Mouse (Mus musculus) thymus, postnatal 10 days (tissue): ENCODE results near the gene Kcnmb2.

Experiments
- DNase-seq, 2 experiments: peaks; one replicate each; pipeline ENCODE4 v3.0.0; 2021; ENCODE audit warnings: low spot score in 2 of 2

Kcnmb2 gene

GRCm38 (mm10) chr3:32144194-32144593, 241.9 kb downstream of the Kcnmb2 start:
- no peak for DNase-seq

DNA sequence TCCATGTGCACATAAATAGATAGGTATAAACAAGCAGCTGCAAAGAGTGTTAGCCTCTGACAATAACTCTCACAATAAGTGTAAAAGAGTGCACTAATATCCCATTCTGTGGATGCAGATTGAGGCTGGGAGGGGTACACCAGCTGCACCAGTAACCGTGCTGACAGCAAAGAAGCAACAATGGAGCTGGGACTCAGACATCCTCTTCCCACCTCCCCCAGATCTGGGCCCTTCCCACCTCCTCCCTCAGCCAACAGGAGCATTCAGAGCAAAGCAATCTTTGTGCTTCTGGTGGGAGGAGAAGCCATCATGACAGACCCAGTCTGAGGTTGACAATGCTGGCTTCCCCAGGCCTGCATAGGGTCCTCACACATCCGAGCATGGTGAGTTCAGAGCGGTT, 242.3 kb downstream of the Kcnmb2 start:
- DNase-seq = no peak

- DNase-seq = no peak
Observed at GRCm38 (mm10) chr3:32147739-32148138, 245.4 kb downstream of the Kcnmb2 start.

GRCm38 (mm10) chr3:32149851-32150570, 247.7 kb downstream of the Kcnmb2 start:
- no peak for DNase-seq

GRCm38 (mm10) chr3:32180519-32180918, 278.2 kb downstream of the Kcnmb2 start:
- no peak for DNase-seq

- DNase-seq = no peak
Observed at GRCm38 (mm10) chr3:32185855-32186522, 283.7 kb downstream of the Kcnmb2 start.

GRCm38 (mm10) chr3:32188521-32188920, 286.2 kb downstream of the Kcnmb2 start:
- peak in 1 of 2 experiments; percentile 15 for DNase-seq

DNA sequence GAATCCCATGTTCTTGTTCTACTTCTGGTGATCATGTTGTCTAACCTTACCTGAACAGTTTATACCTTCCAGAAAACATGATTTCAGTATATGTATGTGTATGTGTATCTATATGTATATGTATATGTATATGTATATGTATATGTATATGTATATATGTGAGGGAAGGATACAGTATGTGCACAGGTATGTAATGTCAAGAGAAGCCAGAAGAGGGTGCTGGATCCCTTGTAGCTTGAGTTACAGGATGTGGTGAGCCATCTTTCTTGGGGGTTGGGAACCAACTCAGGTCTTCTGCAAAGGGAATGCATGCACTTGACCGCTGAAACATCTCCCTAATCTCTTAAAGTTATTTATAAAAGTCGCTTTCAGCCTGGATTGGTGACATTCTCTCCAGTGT, 286.6 kb downstream of the Kcnmb2 start:
- DNase-seq = no peak

GRCm38 (mm10) chr3:32189956-32190355, 287.6 kb downstream of the Kcnmb2 start:
- DNase-seq = no peak

DNA sequence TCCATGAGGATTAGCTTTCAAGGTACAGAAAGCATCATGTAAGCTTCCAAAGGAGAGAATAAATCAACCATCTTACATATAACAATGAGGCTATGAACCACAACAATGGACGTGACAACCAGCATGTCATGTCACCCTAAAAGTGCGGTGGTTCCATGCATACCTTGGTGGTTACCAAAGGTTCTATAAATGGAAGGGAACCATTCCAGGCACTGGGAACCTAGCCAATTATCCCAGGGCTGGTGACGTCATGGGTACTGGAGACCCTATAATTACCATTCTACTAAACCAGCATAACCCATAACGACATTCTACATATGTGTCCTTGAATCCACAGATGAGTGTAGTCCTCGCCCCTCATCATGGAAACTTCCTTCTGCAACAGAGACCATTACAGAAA, 291.7 kb downstream of the Kcnmb2 start:
- DNase-seq = no peak

- no peak for DNase-seq
Observed at GRCm38 (mm10) chr3:32226755-32227154, 324.4 kb downstream of the Kcnmb2 start.

DNA sequence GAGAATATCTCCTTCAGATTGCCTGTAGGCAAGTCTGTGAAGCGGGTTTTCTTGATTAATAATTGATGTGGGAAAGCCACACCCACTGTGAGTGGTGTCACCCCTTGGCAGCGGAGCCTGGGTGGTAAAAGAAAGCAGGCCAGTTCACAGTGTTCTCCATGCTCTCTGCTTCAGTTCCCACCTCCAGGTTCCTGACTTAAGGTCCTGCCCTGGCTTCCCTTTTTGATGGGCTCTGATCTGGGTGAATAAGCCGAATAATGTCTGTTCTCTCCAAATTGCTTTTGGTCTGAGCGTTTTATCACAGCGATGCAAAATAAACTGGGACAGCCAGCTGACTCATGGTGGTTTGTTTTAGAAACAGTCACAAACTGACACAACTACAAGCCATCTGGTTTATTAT, 334.5 kb downstream of the Kcnmb2 start:
- no peak for DNase-seq
